Mouse (Mus musculus): ENCODE results near the gene Art5. TPM values are rescaled to one million over a fixed set of nuclear protein-coding genes. Genes with fewer than 3 reads are reported as not detected.

Art5 gene
- total RNA-seq (2017): 1.1 TPM in 1 of 2 replicates, not detected in the other

DNA sequence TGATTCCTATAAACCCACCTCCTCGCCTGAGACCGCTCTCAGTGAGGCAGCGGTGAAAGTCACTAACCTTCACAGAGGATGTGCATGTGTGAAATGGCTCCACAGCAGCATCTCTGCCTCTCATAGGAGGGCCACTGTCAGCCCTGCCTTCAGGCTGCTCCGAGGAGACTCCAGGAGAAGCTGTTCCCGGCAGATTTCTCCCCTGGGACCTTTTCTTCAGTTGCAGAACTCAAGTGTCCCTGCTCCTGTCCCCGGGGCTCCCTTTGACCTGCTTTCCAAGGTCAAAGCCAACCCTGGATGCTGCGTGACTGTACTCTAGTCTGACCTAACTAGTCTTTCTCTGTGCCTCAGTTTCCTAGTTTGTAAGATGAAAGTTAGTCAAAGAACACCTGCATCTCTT, at the start of gene Art5:
Art5 (minus strand) TSS at position 319 of the 400 bp plus-strand sequence.
- ATAC-seq (replicated peaks in 1 of 2; ENCODE audit: insufficient read depth in 1 of 2, low FRiP score in 2 of 2, low TSS enrichment in 1 of 2, low read depth in 1 of 2, poor library complexity in 2 of 2, severe bottlenecking in 2 of 2): no peak

DNA sequence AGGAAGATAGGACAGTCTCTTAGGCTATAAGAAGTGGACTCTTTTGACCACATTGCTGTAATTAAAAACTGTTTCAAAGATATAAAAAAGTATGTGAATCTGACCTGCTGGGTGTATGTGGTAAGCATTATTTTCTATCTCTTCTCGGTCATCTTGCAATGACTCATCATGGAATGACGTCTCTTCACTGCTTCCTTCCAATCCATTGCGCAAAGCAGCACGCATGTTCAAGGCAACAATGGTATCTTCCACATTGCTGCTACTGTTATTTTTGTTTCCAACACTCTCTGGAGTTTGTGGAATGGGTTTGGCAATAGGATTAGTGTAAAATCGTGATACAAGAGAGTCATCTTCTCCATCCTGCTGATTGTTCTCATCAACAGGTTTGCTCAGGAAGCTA, 44.4 kb upstream of the Art5 start:
- no peak for ATAC-seq (replicated peaks in 1 of 2; ENCODE audit: insufficient read depth in 1 of 2, low FRiP score in 2 of 2, low TSS enrichment in 1 of 2, low read depth in 1 of 2, poor library complexity in 2 of 2, severe bottlenecking in 2 of 2)

DNA sequence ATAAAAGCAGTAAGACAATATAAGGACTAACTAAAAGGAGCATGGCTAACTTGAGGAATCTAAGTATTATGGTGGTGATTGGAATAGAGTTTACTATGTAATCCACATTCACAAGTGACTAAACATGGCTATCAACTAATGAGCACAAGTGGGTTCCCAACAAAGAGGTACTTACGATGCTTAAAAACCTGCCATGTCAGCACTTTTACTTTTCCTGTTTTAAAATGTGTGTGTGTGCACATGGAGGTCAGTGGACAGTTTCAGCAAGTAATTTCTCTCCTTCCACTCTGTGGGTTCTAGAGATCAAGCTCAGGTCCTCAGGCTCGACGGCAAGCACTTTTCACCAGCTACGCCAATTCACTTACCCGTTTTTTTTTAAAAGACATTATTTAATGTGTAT, 28.6 kb upstream of the Art5 start:
- no peak for ATAC-seq (replicated peaks in 1 of 2; ENCODE audit: insufficient read depth in 1 of 2, low FRiP score in 2 of 2, low TSS enrichment in 1 of 2, low read depth in 1 of 2, poor library complexity in 2 of 2, severe bottlenecking in 2 of 2)

DNA sequence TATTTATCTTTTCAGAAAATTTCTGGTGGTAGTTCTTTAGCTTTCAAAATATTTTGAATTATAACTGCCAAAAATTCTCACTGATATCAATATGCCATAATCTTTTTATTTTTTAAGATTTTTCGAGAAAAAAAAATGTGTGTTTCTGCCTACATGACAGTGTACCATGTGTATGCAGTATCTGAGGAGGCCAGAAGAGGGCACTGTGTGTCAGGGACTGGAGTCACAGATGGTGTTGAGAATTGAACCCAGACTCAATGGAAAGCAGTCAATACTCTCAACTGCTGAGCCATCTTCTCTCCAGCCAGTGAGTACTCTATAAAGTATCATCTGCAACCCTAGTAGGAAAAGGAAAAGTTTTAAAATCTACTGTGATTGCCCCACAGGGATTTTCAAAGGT, 28.2 kb upstream of the Art5 start:
- peak in 1 of 2 experiments; percentile 66; a peak in 1 of 4 replicates for ATAC-seq (replicated peaks in 1 of 2; ENCODE audit: insufficient read depth in 1 of 2, low FRiP score in 2 of 2, low TSS enrichment in 1 of 2, low read depth in 1 of 2, poor library complexity in 2 of 2, severe bottlenecking in 2 of 2)

DNA sequence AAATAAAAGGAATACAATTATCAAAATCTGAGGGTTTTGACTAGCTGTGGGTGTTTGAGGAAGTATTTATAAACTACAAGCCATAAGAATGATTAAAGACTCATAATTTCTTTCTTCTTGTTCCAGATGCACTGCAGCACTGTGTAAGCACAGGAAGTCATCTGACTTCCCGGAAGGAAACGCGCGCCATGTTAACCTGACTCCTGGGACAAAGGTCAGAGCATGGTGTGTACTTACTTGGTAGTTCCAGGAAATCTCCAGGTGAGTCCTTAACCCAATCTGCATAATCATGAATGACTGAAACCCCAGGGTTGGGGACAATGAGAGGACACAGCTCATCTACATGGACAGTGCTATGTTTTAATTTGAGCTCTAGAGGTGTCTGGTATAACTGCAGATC, 23.1 kb upstream of the Art5 start:
- ATAC-seq (replicated peaks in 1 of 2; ENCODE audit: insufficient read depth in 1 of 2, low FRiP score in 2 of 2, low TSS enrichment in 1 of 2, low read depth in 1 of 2, poor library complexity in 2 of 2, severe bottlenecking in 2 of 2): no peak

DNA sequence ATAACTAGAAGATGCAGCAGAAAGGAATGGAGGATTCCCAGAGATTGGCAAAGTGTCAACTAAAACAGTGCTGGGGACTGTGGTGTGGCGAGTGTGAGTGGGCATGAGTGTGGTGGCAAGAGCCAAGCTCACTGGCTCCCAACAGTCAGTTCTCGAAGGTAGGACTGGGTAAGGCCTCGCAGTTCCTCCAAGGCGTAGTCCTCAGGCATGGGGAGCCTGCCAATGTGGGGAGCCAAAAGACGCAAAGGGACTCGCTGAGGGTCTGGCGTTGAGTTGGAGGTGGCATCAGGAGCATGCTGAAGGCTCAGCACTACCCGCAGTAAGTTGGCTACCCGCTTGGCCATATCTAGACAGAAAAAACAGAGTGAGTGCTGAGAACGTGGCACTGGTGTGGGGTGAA, 11.0 kb upstream of the Art5 start:
- no peak for ATAC-seq (replicated peaks in 1 of 2; ENCODE audit: insufficient read depth in 1 of 2, low FRiP score in 2 of 2, low TSS enrichment in 1 of 2, low read depth in 1 of 2, poor library complexity in 2 of 2, severe bottlenecking in 2 of 2)

DNA sequence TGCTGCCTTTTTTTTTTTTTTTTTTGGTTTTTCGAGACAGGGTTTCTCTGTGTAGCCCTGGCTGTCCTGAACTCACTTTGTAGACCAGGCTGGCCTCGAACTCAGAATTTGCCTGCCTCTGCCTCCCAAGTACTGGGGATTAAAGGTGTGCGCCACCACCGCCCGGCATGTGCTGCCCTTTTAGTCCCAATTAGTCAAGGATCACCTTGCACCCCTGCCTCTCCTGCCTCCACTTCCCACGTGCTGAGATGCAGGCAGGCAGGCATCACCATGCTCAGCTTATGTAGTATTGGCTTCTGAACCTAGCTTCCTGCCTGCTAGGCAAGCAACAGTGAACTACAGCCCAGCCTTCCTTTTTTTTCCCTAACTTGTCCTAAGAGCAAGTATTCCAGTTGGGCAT, 8.1 kb upstream of the Art5 start:
- ATAC-seq (replicated peaks in 1 of 2; ENCODE audit: insufficient read depth in 1 of 2, low FRiP score in 2 of 2, low TSS enrichment in 1 of 2, low read depth in 1 of 2, poor library complexity in 2 of 2, severe bottlenecking in 2 of 2): no peak

DNA sequence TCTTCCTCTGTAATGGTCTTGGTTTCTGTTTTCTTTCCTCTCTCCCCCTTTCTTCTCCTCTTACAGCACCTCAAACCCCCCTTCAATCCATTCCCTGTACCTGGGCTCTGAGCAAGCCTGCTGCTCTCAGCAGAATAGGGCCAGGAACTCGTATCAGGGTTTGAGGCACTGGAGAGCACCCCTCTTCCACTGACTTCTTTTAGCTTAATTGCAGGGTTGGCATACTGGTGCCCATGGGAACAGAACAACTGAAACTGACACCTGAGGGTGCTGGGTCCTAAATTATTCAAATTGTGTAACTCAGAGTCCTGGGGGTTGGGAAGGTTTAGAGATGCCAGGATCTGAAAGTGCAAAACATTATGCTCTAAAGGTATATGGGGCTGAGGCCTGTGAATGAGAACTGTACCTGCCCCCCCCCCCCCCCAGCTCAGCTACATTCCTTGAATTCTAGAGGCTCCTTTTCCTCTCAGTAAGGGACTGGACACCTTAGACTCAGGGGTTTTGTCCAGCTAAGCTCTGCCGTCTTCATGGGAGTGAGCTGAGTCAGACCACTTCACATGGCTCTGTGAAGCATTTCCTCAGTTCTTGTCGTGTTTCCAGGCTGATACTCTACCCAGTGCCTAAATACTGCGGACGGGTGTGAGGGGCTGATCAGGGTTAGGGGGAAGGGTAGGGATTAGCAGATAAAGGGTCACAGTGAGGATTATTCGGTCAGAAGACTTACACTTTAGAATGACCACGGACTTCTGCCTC, 7.5 kb upstream of the Art5 start, which contains the start of gene Chrna10:
Chrna10 (minus strand) TSS at position 250 of the 753 bp plus-strand sequence.
- no peak for ATAC-seq (replicated peaks in 1 of 2; ENCODE audit: insufficient read depth in 1 of 2, low FRiP score in 2 of 2, low TSS enrichment in 1 of 2, low read depth in 1 of 2, poor library complexity in 2 of 2, severe bottlenecking in 2 of 2)

DNA sequence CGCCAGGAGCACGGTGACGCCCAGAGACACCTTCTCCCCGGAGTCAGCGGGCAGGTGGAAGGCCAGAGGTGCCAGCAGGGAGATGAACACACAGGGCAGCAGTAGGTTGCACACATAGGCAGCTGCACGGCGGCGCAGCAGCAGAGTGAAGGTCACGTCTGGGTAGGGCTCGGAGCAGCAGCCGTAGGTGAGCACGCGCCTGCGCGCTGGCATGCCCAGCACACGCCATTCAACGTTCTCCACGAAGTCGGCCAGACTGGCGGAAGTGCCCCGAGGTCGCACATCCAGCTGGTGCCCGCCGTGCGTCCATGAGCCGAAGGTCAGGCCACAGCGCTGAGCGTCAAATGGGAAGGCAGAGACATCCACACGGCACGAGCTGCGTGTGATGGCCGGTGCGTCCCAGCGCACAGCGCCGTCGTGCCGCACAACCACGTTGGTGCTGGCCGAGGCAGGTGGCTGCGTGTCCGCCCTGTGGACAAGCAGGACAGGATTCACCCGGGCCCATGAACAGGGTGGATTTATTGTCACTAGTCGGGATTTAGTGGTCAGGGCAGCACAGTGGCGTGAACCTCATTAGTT, 4.0 kb upstream of the Art5 start:
- no peak for ATAC-seq (replicated peaks in 1 of 2; ENCODE audit: insufficient read depth in 1 of 2, low FRiP score in 2 of 2, low TSS enrichment in 1 of 2, low read depth in 1 of 2, poor library complexity in 2 of 2, severe bottlenecking in 2 of 2)

DNA sequence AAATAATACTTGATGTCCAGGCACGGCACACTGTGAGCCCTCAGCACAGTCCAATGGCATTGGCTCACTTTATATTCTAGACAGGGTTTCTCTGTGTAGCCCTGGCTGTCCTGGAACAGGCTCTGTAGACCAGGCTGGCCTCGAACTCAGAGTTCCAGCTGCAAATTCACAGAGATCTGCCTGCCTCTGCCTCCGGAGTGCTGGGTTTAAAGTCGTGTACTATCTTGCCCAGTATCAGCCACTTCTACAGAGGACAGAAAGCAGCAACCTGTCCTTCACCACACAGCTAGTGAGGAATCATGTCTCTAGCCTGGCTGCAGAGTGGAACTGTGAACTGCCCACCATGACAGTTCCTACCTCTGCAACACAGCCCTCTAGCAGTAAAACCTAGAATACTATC, 457 bp upstream of the Art5 start:
- no peak for ATAC-seq (replicated peaks in 1 of 2; ENCODE audit: insufficient read depth in 1 of 2, low FRiP score in 2 of 2, low TSS enrichment in 1 of 2, low read depth in 1 of 2, poor library complexity in 2 of 2, severe bottlenecking in 2 of 2)

DNA sequence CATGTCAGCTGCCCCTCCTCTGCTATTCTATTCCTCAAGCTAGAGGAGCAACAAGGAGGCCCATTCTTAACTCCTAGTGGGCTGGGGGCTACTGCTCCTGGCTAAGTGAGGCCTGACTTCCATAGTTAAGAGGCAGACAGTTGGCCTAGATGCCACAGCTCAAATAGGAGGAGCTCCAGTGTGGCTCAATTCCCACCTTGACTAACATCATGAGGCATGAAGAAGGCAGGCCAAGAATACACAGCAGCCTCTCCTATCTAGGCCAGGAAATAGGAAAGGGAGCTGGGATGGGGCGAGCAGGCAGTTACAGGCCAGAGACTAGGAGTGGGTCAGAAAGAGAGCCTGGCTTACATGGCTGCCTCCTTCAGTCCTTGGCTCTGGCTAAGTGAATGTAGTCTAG, 1.1 kb downstream of the Art5 start:
- no peak for ATAC-seq (replicated peaks in 1 of 2; ENCODE audit: insufficient read depth in 1 of 2, low FRiP score in 2 of 2, low TSS enrichment in 1 of 2, low read depth in 1 of 2, poor library complexity in 2 of 2, severe bottlenecking in 2 of 2)

DNA sequence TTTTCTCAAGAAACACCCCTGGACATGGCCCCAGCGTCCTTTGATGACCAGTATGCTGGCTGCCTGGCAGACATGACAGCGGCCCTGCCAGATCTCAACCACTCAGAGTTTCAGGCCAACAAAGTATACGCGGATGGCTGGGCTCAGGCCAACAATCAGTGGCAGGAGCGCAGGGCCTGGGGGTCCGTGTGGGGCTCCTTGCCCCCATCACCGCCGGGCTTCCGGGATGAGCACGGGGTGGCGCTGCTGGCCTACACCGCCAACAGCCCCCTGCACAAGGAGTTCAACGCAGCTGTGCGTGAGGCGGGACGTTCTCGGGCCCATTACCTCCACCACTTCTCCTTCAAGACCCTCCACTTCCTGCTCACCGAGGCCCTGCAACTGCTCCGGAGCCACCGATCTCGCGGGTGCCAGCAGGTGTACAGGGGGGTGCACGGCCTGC, 2.6 kb downstream of the Art5 start:
- ATAC-seq (replicated peaks in 1 of 2; ENCODE audit: insufficient read depth in 1 of 2, low FRiP score in 2 of 2, low TSS enrichment in 1 of 2, low read depth in 1 of 2, poor library complexity in 2 of 2, severe bottlenecking in 2 of 2): peak in 1 of 2 experiments; percentile 43; a peak in 1 of 4 replicates

DNA sequence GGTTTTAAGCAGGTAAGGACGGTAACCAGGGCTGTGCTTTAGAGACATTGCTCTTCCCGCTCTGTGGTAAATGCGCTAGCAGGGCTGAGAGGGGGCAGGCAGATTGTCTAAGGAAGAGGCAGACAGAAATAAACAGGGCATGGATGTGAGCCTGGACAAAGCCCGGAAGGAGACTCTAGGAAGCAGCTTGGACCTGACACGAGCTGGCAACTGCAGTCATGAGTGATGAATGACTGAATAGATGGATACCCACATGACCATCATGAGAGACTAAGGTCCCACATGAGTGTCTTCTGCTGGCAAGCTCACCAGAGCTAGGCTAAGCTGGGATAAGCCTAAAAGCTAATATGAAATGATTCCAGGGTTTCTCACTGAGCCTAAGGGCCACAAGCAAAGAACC, 5.2 kb downstream of the Art5 start:
- no peak for ATAC-seq (replicated peaks in 1 of 2; ENCODE audit: insufficient read depth in 1 of 2, low FRiP score in 2 of 2, low TSS enrichment in 1 of 2, low read depth in 1 of 2, poor library complexity in 2 of 2, severe bottlenecking in 2 of 2)

DNA sequence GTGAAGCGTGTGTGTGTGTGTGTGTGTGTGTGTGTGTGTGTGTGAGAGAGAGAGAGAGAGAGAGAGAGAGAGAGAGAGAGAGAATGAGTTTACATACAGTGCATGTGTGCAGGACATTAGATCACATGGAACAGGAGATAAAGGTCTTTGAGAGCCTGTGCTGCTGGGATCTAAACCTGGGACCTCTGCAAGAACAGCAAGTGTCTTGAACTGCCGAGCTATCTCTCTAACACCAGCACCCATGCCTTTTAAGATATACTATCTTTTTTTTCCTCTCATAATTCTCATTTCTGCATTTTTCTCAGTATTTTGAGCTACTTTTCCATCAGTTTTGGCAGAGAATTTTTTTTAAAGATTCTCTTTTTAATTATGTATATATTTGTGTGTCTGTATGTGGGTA, 5.7 kb downstream of the Art5 start:
- ATAC-seq (replicated peaks in 1 of 2; ENCODE audit: insufficient read depth in 1 of 2, low FRiP score in 2 of 2, low TSS enrichment in 1 of 2, low read depth in 1 of 2, poor library complexity in 2 of 2, severe bottlenecking in 2 of 2): no peak

DNA sequence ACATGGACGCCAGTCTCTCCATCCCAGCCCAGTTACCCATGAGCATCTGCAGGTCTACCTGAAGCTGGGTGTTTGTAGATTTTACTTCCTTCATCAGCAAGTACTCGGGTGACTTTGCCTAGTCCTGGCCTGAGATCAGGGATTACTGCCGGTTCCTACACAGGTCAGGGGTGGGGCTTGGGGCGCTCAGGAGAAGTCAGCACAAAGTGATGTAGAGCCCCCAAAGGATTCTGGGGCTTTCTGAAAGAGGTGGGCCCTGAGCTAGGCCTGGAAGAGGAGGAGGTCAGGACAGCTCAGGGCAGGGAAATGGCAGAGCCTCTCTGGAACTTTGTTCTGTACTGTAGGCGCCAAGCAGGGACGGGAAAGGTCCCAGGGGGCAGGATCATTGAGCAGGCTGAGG, 6.6 kb downstream of the Art5 start:
- no peak for ATAC-seq (replicated peaks in 1 of 2; ENCODE audit: insufficient read depth in 1 of 2, low FRiP score in 2 of 2, low TSS enrichment in 1 of 2, low read depth in 1 of 2, poor library complexity in 2 of 2, severe bottlenecking in 2 of 2)

DNA sequence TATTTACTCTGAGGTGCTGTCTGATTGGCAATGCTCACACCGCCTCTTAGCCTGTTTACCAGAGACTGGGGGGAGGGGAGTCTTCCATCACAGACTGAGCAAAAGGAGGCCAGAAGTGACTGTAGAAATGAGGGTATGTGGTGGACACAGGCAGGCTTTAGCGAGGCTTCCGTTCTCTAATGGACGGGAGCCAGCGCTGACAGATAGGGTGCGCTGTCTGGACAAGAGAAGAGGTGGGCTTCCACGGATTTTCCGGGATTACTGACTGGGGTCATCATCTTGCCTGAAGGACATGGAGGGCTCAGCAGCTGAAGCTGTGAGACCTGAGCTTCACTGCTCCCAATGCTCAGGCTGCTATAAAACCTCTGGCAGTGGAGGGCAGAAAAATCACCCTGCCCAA, 7.0 kb downstream of the Art5 start:
- no peak for ATAC-seq (replicated peaks in 1 of 2; ENCODE audit: insufficient read depth in 1 of 2, low FRiP score in 2 of 2, low TSS enrichment in 1 of 2, low read depth in 1 of 2, poor library complexity in 2 of 2, severe bottlenecking in 2 of 2)

DNA sequence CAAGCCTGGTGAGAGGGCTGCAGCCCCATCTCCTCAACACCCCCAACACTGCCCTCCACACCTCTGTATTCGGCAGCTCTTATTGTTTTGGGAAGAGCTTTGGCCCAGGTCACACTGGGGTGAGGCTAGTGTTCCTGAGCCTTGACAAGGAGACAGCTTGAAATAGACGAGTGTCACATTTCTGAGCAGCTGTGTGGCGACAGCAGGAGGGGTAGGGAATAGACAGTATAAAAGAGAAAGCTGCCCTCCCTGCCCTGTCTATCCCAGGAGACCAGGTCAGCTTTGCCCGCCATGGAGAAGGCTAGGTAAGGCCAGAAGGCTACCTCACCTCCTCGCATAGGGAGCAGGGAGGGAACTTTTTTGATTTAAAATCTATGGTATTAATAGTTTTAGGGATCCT, 7.8 kb downstream of the Art5 start, which contains the start of gene Art1:
Art1 (plus strand) TSS at position 257 of the 400 bp plus-strand sequence.
- ATAC-seq (replicated peaks in 1 of 2; ENCODE audit: insufficient read depth in 1 of 2, low FRiP score in 2 of 2, low TSS enrichment in 1 of 2, low read depth in 1 of 2, poor library complexity in 2 of 2, severe bottlenecking in 2 of 2): no peak

DNA sequence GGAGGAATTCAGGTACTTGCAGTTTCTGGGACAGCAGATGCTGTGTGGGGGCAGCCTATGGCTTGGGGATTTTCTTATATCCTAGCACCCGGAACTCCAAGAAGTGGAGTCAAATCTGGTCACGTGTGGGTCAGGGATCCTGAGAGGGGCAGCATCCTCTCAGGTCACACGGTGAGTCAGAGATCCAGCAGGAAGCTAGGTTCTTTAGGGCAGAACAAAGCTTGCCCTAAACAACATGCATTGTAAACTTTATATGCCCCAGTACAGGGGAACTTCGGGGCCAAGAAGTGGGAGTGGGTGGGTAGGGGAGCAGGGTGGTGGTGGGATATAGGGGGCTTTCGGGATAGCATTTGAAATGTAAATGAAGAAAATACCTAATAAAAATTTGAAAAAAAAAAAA, 8.4 kb downstream of the Art5 start:
- no peak for ATAC-seq (replicated peaks in 1 of 2; ENCODE audit: insufficient read depth in 1 of 2, low FRiP score in 2 of 2, low TSS enrichment in 1 of 2, low read depth in 1 of 2, poor library complexity in 2 of 2, severe bottlenecking in 2 of 2)
